Mouse (Mus musculus) kidney, adult 10 weeks (tissue): ENCODE measurements around the gene Gm20905. TPM values are rescaled to one million over a fixed set of nuclear protein-coding genes. Genes with fewer than 3 reads are reported as not detected.

Source experiments
- polyA plus RNA-seq: library from polyadenylated mRNA; stranded (reverse); fragments of 350-450 nt; fragmentation: Illumina TruSeq; extraction: RNeasy Lipid Tissue Mini Kit (QIAGEN cat#74804); gene quantifications from one replicate; pipeline ENCODE4 v1.2.3, GENCODE M21; 2014; ENCODE audit warnings: low read depth, low replicate concordance

Gm20905 gene
- polyA plus RNA-seq = not detected

GRCm38 (mm10) chrY:37259503-37259902 lies at the start of gene Gm20905:
TSS of gene Gm20905 (minus strand) at chrY:37259603.

